Mouse (Mus musculus) left cerebral cortex, postnatal 25 days (tissue): ENCODE results near the gene Mpv17l2. TPM values are rescaled to one million over a fixed set of nuclear protein-coding genes. Genes with fewer than 3 reads are reported as not detected.

Experiments
- DNase-seq, 2 experiments: peaks; one replicate each; pipeline ENCODE4 v3.0.0; 2022; ENCODE audit warnings: low spot score in 2 of 2, mixed read lengths in 1 of 2
- intact Hi-C: fragments of 180-260 bp; cut with DNase I; formaldehyde crosslinking; loops from one replicate; pipeline ENCODE4 v1.15.1; 2025
- total RNA-seq, 2 experiments: library from RNA; stranded (reverse); gene quantifications; 2 replicates each; pipeline ENCODE4 v1.2.3; 2021

Gene Mpv17l2
- total RNA-seq, 2 experiments from 2014 or later: 34.5 to 43.2 TPM

DNA sequence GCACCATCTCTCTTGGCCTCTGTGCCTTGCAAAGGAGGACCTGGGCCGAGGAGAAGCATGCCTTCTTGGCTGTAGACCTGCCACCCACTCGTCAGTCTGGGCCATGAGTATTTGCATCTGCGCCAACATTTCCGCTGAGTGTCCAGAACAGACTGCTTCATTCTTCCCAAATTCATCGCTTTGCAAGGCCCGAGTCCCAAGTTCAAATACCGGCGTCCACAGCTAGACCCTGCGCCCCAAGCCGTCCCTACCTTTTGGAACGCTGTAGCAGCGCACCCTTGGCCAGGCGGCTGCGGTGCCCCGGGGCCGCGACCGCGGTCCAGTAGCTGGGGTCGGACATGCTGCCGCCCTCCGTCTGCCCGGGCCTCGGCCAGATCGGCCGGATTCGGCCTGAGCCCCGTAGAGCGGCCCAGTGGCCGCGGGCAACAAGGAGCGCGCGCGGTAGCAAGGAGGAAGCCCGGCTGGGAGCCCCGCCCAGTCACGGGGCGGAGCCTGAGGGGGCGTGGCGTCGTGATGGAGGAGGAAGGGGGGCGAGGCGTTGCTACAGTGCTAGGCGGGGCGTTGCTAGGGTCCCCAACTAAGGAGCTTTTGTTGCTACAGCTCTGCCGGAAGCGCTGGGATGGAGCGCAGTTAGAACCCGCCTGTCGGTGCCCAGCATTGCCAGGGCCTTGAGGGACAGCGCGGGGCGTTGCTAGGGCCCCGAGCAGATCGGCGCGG, 31.4 kb upstream of the Mpv17l2 start:
- intact Hi-C loops: no loop called here

GRCm38 (mm10) chr8:70791294-70791701, 30.6 kb upstream of the Mpv17l2 start:
- intact Hi-C loops: no loop called here
- no peak for DNase-seq

More for the DNA sequence above, 31.4 kb upstream of the Mpv17l2 start:
- DNase-seq: peak; percentile 97

- DNase-seq: peak in 1 of 2 experiments; percentile 70
- intact Hi-C loops: no loop called here
These were observed 30.1 kb upstream of the Mpv17l2 start for GRCm38 (mm10) chr8:70790846-70791245.

- DNase-seq: no peak
- intact Hi-C loops: no loop called here
These were observed 28.3 kb upstream of the Mpv17l2 start for GRCm38 (mm10) chr8:70789046-70789445.

DNA sequence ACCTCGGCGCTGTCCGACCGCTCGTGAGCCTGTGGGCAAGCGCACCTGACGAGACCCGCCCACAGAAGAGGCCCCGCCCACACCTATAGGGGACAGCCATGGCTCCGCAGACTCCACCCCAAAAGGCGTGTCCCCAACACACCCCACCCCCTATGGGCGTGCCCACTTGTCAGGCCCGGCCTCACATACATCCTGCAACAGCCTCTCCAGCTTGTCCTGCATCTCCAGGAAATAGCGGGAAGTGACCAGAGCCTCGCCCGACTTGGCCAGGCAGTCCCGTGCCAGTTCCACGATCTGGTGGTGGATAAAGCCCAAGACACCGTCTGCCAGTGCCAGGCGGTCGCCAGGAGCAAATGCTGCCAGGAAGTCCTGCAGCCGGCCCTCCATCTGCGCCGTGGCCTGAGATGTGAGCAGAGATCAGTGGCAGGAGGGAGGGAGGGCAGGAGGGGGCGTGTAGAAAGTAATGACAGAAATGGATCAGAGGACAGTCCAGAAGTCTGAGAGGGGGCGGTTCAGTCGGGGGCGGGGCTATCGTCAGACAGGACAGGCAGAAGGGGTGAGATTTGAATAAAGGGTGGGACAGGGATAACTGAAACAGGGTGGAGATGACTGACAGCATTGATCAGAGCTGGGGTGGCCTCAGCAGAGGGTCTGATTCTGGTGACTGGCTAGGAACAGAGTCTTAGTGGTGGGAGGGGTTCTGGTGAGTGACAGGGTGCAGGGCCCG, 27.4 kb upstream of the Mpv17l2 start:
- no peak for DNase-seq
- intact Hi-C loops: no loop called here

GRCm38 (mm10) chr8:70787051-70787445, 26.3 kb upstream of the Mpv17l2 start:
- intact Hi-C loops: no loop called here
- no peak for DNase-seq

DNA sequence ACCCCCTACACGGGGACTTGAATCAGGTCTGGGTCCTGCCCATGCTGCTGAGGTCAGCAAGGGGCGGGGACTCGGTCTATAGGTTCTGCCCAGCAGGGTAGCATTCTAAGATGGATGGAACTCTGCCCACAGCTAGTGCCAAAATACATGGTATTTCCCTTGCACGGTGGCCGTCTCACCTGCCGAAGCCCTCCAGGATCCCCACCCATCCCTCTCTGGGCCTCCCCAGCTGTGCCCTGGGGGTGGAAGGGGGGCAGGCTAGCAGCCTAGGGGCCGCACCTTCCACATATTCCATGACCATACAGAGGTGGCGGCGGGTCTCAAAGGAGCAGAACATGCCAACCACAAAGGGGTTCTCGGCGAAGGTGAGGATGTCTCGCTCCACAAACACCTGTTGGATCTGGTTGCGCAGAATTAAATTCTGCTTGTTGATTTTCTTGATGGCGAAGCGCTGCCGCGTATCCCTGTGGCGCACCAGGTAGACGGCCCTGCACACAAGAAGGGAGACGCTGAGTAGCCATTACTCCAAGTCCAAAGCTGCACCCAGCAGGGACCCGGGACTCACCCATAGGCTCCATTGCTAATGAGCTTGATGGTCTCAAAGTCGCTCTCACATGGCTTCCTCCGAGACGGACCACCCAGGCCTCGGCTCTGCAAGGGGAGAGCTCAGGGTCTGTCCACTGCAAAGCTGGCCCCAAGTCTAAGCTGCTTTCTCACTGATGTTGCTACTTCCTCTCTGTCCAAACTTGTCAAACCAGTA, 25.7 kb upstream of the Mpv17l2 start:
- intact Hi-C loops: no loop called here
- no peak for DNase-seq

- peak in 1 of 2 experiments; percentile 56 for DNase-seq
- intact Hi-C loops: no loop called here
These were observed 19.3 kb upstream of the Mpv17l2 start for GRCm38 (mm10) chr8:70780093-70780492.

GRCm38 (mm10) chr8:70776496-70777444, 16.0 kb upstream of the Mpv17l2 start, which contains the start of gene Pik3r2:
Gene Pik3r2, minus strand, starts transcription at chr8:70776713.
- intact Hi-C loops: loop anchor here (2.0 kb wide), 1 partner anchor 22 kb away; the partner anchor contains the start of gene Rab3a
- DNase-seq: peak; percentile 98 to 99

- DNase-seq: no peak
- intact Hi-C loops: loop anchor here (2.0 kb wide), 1 partner anchor 21 kb away; the partner anchor contains the start of gene Rab3a
These were observed 15.2 kb upstream of the Mpv17l2 start for GRCm38 (mm10) chr8:70775851-70776495.

DNA sequence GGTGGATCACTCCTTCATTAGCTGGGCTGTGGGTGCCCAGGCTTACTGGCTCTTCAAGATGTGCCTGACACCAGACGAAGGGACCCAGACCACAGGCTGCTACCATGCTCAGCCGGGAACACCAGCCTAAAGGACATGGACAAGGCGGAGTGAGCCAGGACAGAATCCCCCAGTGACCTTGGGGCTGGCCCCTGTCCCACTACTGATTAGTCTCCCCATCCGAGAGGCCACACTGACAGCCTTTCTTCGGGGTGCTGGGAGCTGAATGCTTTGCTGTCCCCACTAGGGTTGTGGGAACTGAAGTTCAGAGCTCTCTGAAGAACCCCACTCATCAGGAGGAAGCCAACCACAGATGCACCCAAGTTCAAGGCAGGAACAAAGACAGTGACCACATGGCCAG, 14.5 kb upstream of the Mpv17l2 start:
- intact Hi-C loops: no loop called here
- no peak for DNase-seq

DNA sequence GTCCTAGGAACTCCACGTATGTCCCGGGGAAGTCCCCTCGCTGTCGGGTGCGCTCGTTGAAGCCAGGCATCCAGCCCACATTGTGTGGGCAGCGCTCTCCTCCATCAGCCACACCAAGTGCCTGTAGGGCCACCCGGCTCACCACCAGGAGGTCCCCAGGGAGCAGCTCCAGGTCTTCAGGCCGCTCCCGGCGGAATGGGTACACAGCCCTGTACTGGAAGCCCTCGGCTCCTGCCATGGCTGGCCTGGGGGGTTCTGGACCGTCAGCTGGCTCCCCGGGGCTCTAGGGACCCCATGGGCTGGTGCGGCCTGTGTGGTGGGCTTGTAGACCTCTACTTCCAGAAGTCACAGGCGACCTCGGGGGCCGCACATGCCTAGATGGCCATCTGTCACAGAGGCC, 14.0 kb upstream of the Mpv17l2 start:
- intact Hi-C loops: no loop called here
- no peak for DNase-seq

DNA sequence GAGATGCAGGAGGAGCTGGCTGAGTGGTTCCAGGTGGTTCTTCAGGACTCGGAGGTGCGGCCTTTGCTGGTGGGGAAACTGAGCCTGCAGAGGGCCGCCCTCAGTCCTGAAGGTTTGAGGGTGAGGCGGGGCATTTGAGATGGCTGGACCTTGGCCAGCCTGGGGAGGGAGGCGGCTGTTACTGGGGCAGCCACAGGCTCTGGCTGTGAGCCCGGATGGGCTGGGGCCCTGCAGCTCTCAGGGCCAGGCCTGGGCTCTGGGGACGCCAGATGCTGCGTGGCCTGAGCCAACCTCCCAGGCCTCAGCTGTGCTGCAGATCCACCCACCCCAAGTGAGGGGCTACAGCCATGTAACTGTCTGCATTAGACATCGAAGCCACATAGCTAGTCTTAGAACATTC, 13.1 kb upstream of the Mpv17l2 start:
- DNase-seq: no peak
- intact Hi-C loops: no loop called here

DNA sequence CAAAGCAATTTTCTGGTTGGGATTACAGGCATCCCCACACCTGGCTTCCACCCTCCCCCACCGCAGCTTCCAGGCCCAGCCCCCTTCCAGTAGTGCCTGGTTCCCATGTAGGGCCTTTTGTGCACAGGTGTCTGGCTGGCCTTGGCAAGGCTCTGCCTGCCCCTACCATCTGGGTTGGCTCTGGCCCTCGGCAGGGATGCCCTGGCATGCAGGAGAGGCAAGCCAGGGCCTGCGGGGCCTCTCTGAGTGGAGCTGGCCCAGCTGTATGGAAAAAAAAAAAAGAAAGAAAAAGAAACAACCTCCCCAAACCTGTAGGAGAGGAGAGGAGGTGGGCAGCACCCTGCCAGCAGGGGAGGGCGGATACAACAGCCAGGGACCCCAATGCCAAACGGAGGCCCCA, 12.7 kb upstream of the Mpv17l2 start:
- intact Hi-C loops: no loop called here
- DNase-seq: no peak

- intact Hi-C loops: no loop called here
- DNase-seq: no peak
These were observed 12.1 kb upstream of the Mpv17l2 start for GRCm38 (mm10) chr8:70772890-70773289.

DNA sequence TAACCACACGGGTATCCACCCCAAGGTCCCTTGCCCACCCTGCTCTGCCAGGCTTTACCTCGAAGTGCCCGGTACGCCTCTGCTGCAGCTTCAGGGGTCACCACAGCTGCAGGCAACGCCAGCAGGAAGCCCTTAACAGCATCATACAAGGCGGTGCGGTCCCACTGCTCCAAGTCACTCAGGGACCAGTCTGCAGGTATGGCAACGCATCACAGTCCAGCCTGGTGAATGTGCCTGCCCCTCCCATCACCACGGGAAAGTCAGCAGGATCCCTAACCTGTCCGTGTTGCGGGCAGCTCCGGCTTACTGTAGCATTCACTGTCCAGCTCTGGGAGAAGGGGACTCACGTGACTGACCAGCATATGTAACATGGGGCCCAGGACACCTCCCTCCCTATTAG, 11.3 kb upstream of the Mpv17l2 start:
- intact Hi-C loops: no loop called here

GRCm38 (mm10) chr8:70771217-70771616, 10.5 kb upstream of the Mpv17l2 start:
- DNase-seq: no peak
- intact Hi-C loops: no loop called here

More for the DNA sequence above, 11.3 kb upstream of the Mpv17l2 start:
- no peak for DNase-seq

- intact Hi-C loops: no loop called here
- DNase-seq: no peak
These were observed 10.0 kb upstream of the Mpv17l2 start for GRCm38 (mm10) chr8:70770748-70771147.

- intact Hi-C loops: no loop called here
- no peak for DNase-seq
These were observed 9.1 kb upstream of the Mpv17l2 start for GRCm38 (mm10) chr8:70769858-70770257.
